Mouse (Mus musculus) lung, postnatal 10 days (tissue): Measurements from ENCODE around the gene Mucl1.
"Not testable (repeated sequence)": the region's sequence is repeated elsewhere in the genome, so short reads cannot be mapped to it uniquely, and the experiment has no call there.

ENCODE experiments used
- DNase-seq: peaks from one replicate; pipeline ENCODE4 v3.0.0; 2021

Mucl1 gene

DNA sequence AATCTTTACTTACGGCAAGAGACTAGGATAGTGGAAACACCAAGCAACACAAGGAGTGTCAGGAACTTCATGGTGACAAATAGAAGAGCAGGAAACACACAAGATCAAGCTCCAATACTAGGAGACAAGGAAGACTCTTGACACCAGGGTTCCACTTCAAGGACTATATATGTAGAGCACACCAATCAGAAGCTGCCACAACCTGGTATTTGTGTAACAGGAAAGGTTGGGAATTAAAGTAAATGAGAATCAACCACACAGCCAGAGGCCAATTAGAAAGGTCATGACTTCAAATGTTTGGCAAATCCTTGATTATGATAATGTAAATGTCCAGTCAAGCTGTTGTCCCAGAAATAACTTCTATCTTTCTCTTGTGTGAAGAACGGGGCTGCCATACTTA lies at the start of gene Mucl1:
TSS of gene Mucl1 (minus strand) at position 101 of the 400 bp plus-strand sequence.
- no peak for DNase-seq

DNA sequence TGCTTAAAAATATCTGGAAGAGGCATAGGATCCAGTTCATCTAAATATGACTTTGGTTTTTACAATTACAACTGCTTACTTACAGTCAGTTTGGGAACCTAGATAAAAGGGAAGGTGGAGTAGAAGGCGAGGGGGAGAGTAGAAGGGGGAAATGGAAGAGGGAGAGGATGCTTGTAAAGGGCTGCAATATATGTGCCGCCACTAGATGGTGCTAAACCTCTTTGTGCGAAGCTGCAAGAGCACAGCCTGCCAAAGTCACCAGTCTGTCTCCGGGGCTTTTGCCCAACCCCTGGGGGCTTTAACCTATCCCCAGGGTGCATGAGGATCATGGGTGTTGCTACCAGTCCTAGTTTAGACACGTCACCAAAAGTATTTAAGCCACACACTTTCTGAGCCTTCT lies 11.6 kb upstream of the Mucl1 start:
- peak; percentile 38 for DNase-seq

GRCm38 (mm10) chr15:103716861-103717260 lies 38.4 kb downstream of the Mucl1 start:
- not testable (repeated sequence) for DNase-seq
